Mouse (Mus musculus) embryonic facial prominence, embryonic 10.5 days (tissue): ENCODE measurements around the gene Defa30. TPM values are rescaled to one million over a fixed set of nuclear protein-coding genes. Genes with fewer than 3 reads are reported as not detected.
"Not testable (repeated sequence)": the region's sequence is repeated elsewhere in the genome, so short reads cannot be mapped to it uniquely, and the experiment has no call there.

Experiments used
- DNase-seq: peaks from one replicate; pipeline ENCODE4 v3.0.0-alpha.2; 2017; ENCODE audit warnings: low spot score
- H3K27ac ChIP-seq: fragments of 300-500 bp; sonication (generic); replicated peaks from 2 replicates; pipeline ENCODE4 v1.5.1; 2016; ENCODE audit warnings: mild to moderate bottlenecking
- H3K27me3 ChIP-seq: fragments of 300-500 bp; sonication (generic); replicated peaks from 2 replicates; pipeline ENCODE4 v1.6.1; 2016; ENCODE audit warnings: low read depth, mild to moderate bottlenecking; ENCODE audit not compliant: poor library complexity, severe bottlenecking
- H3K36me3 ChIP-seq: fragments of 300-500 bp; sonication (generic); replicated peaks from 2 replicates; pipeline ENCODE4 v1.6.1; 2016; ENCODE audit warnings: mild to moderate bottlenecking, moderate library complexity
- H3K4me1 ChIP-seq: fragments of 300-500 bp; sonication (generic); 2 replicates; pipeline ENCODE4 v1.6.1; 2016
- H3K4me3 ChIP-seq: fragments of 300-500 bp; sonication (generic); 2 replicates; pipeline ENCODE4 v1.5.1; 2016; ENCODE audit warnings: mild to moderate bottlenecking, moderate library complexity
- H3K9me3 ChIP-seq: fragments of 300-500 bp; sonication (generic); 2 replicates; pipeline ENCODE4 v1.6.1; 2016; ENCODE audit warnings: mild to moderate bottlenecking
- whole genome bisulfite sequencing: fragments of 180-500 bp; shearing (Covaris S2); methylation state at CpG from one replicate; pipeline ENCODE4 v1.1.7; 2016; 5-methylcytosine and 5-hydroxymethylcytosine counted together
- polyA plus RNA-seq: library from polyadenylated mRNA; unstranded; fragments of >200 nt; fragmentation: Nextera tagmentation; extraction: Ambion mirVana; gene quantifications from 2 replicates; pipeline ENCODE4 v1.2.1, GENCODE M21; 2016

Gene Defa30
- polyA plus RNA-seq = not detected in 2 replicates

DNA sequence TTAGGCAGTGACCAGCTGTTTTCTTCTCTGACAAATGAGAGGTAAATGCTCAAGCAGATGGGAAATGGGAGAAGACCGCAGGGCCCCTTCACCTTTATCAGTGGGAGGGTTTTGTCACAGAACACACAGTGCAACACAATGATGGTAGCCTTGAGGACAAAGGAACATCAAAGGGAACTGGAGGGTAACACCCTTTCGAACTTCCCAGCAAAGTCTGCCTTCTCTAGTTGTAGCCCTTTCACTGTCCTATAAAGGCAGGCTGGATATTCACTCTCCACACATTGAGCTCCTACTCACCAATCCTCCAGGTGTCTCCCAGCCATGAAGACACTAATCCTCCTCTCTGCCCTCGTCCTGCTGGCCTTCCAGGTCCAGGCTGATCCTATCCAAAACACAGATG is at the start of gene Defa30:
Defa30 (plus strand) TSS at position 301 of the 400 bp plus-strand sequence.
- H3K4me3 ChIP-seq = not testable (repeated sequence)
- WGBS = 63% methylated on average over 3 of the region's 3 CpGs

DNA sequence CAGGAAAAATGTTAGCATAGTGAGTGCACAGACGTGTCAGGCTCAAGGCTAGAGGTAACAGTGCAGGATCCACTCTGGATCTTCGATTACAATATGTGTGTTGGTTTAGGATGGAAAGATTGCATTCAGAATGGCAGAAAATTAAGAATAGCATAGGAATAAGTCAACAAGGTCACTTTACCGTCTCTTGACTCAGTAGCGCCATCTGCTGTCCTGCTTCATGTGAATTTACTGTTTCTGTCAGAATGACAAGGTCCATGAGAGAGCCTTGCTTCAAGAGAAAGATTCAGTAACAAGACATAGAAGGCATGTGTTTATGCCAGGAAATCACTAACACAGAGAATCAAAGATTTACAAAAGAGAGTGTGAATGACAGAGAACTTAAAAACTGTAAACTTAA is 41.3 kb upstream of the Defa30 start:
- peaks cover 12% of the 10 kb centered on the region; the same call in 1 of the 2 replicates for H3K9me3 ChIP-seq
- WGBS = 38% methylated on average over 4 of the region's 4 CpGs
- no peak for DNase-seq
- no peak overlapping the region for H3K27ac ChIP-seq
- H3K4me1 ChIP-seq = no peaks in the 10 kb centered on the region
- H3K4me3 ChIP-seq = no peak overlapping the region
- H3K27me3 ChIP-seq = no peaks in the 10 kb centered on the region
- H3K36me3 ChIP-seq = no peaks in the 10 kb centered on the region

More for the DNA sequence above, at the start of gene Defa30:
- H3K9me3 ChIP-seq = peaks cover 24% of the 10 kb centered on the region
- H3K36me3 ChIP-seq, H3K27ac ChIP-seq, DNase-seq, H3K27me3 ChIP-seq, H3K4me1 ChIP-seq: not testable (repeated sequence)

GRCm38 (mm10) chr8:21095950-21096349 is 38.5 kb upstream of the Defa30 start, which contains the start of gene Gm14851:
Gm14851 (minus strand) TSS chr8:21096050.
- not testable (repeated sequence) for H3K4me1 ChIP-seq, H3K4me3 ChIP-seq, H3K27me3 ChIP-seq, H3K36me3 ChIP-seq, DNase-seq, H3K27ac ChIP-seq
- WGBS = 92% methylated on average over 1 of the region's 2 CpGs
- peaks cover 19% of the 10 kb centered on the region; the same call in 1 of the 2 replicates for H3K9me3 ChIP-seq

GRCm38 (mm10) chr8:21161977-21162376 is 27.5 kb downstream of the Defa30 start, which contains the start of gene Defa22:
Defa22 (plus strand) TSS chr8:21162277.
- not testable (repeated sequence) for H3K9me3 ChIP-seq, DNase-seq, H3K27me3 ChIP-seq, H3K4me3 ChIP-seq, H3K4me1 ChIP-seq, H3K27ac ChIP-seq, H3K36me3 ChIP-seq
- no CpG with 5 or more reads among the region's 1 CpGs for WGBS

Other genes starting within 250 kb of the Defa30 start
- gene Defb33, start 242.0 kb upstream of the Defa30 start, polyA plus RNA-seq = not detected in 2 replicates
- gene Gm15056, start 232.0 kb upstream of the Defa30 start, polyA plus RNA-seq = not detected in 2 replicates
- not detected in 2 replicates for gene Gm6040, start 212.6 kb upstream of the Defa30 start, polyA plus RNA-seq
- gene AY761185, start 189.9 kb upstream of the Defa30 start, polyA plus RNA-seq = not detected in 2 replicates
- not detected in 2 replicates for gene Defa21, start 109.1 kb upstream of the Defa30 start, polyA plus RNA-seq
- not detected in 2 replicates for gene Defa23, start 79.6 kb upstream of the Defa30 start, polyA plus RNA-seq
- not detected in 2 replicates for gene Defa35, start 69.6 kb upstream of the Defa30 start, polyA plus RNA-seq
- gene Defa25, start 50.2 kb upstream of the Defa30 start, polyA plus RNA-seq = not detected in 2 replicates
- gene Gm14851, start 38.6 kb upstream of the Defa30 start, polyA plus RNA-seq = not detected in 2 replicates
- gene Defa22, start 27.6 kb downstream of the Defa30 start, polyA plus RNA-seq = not detected in 2 replicates
- not detected in 2 replicates for gene Defa31, start 57.0 kb downstream of the Defa30 start, polyA plus RNA-seq
- gene Gm15293, start 66.9 kb downstream of the Defa30 start, polyA plus RNA-seq = not detected in 2 replicates
- not detected in 2 replicates for gene Gm15292, start 115.1 kb downstream of the Defa30 start, polyA plus RNA-seq
- not detected in 2 replicates for gene Defa27, start 180.9 kb downstream of the Defa30 start, polyA plus RNA-seq
- gene Defa29, start 192.4 kb downstream of the Defa30 start, polyA plus RNA-seq = not detected in 2 replicates
- not detected in 2 replicates for gene Defa2, start 243.9 kb downstream of the Defa30 start, polyA plus RNA-seq